Mouse (Mus musculus) lung, embryonic 15.5 days (tissue): Measurements from ENCODE around the gene Map2k2. TPM values are rescaled to one million over a fixed set of nuclear protein-coding genes. Genes with fewer than 3 reads are reported as not detected.
"Not testable (repeated sequence)": the region's sequence is repeated elsewhere in the genome, so short reads cannot be mapped to it uniquely, and the experiment has no call there.

ENCODE experiments used
- ATAC-seq: fragments of 200-750 bp; cut with Nextera tagmentation; 2 replicates; pipeline ENCODE4 v1.8.0; 2017; ENCODE audit warnings: moderate number of reproducible peaks, borderline replicate concordance; ENCODE audit not compliant: low FRiP score, low TSS enrichment; ENCODE audit errors: extremely low read depth
- H3K27ac ChIP-seq: fragments of 300-500 bp; sonication (generic); 2 replicates; pipeline ENCODE4 v1.5.1; 2015; ENCODE audit warnings: moderate library complexity, mild to moderate bottlenecking, inconsistent platforms
- H3K27me3 ChIP-seq: fragments of 300-500 bp; sonication (generic); 2 replicates; pipeline ENCODE4 v1.6.1; 2015; ENCODE audit warnings: inconsistent platforms
- H3K36me3 ChIP-seq: fragments of 300-500 bp; sonication (generic); 2 replicates; pipeline ENCODE4 v1.6.1; 2015; ENCODE audit warnings: inconsistent platforms
- H3K4me1 ChIP-seq: fragments of 300-500 bp; sonication (generic); 2 replicates; pipeline ENCODE4 v1.6.1; 2015; ENCODE audit warnings: inconsistent platforms
- H3K4me2 ChIP-seq: fragments of 300-500 bp; sonication (generic); 2 replicates; pipeline ENCODE4 v1.6.1; 2015; ENCODE audit warnings: inconsistent platforms, mild to moderate bottlenecking, moderate library complexity
- H3K4me3 ChIP-seq: fragments of 300-500 bp; sonication (generic); 2 replicates; pipeline ENCODE4 v1.5.1; 2015; ENCODE audit warnings: mild to moderate bottlenecking, inconsistent platforms
- H3K9ac ChIP-seq: fragments of 300-500 bp; sonication (generic); 2 replicates; pipeline ENCODE4 v1.6.1; 2015; ENCODE audit warnings: inconsistent platforms
- H3K9me3 ChIP-seq: fragments of 300-500 bp; sonication (generic); 2 replicates; pipeline ENCODE4 v1.6.1; 2016; ENCODE audit warnings: inconsistent platforms
- WGBS: fragments of 180-500 bp; shearing (Covaris S2); methylation state at CpG from one replicate; pipeline ENCODE4 v1.1.7; 2015; 5-methylcytosine and 5-hydroxymethylcytosine counted together
- polyA plus RNA-seq: library from polyadenylated mRNA; unstranded; fragments of >200 nt; fragmentation: Nextera tagmentation; extraction: Ambion mirVana; gene quantifications from 2 replicates; pipeline ENCODE4 v1.2.1, GENCODE M21; 2015

The Map2k2 gene
- polyA plus RNA-seq: 178 and 180 TPM in 2 replicates

GRCm38 (mm10) chr10:81105565-81106112 is at the start of gene Map2k2:
Gene Map2k2, plus strand, starts transcription at chr10:81105915.
- H3K27ac ChIP-seq: peak within 1 kb of the TSS; percentile 100
- peak; percentile 95 for ATAC-seq
- H3K36me3 ChIP-seq: peaks cover 26% of the 10 kb centered on the region
- H3K9ac ChIP-seq: peak within 1 kb of the TSS; percentile 100
- peak within 1 kb of the TSS; percentile 86 for H3K4me2 ChIP-seq
- no peaks in the 10 kb centered on the region for H3K9me3 ChIP-seq
- H3K4me1 ChIP-seq: peaks cover 18% of the 10 kb centered on the region
- peak within 1 kb of the TSS; percentile 99 for H3K4me3 ChIP-seq
- WGBS: under 1% methylated on average over 56 of the region's 56 CpGs
- no peaks in the 10 kb centered on the region for H3K27me3 ChIP-seq

- Histone ChIP-seq H3K4me1 (peaks cover 22% of the 10 kb centered on the region), H3K27me3 (no peaks in the 10 kb centered on the region), H3K4me3 (no peak overlapping the region), H3K4me2 (no peak overlapping the region), H3K9me3 (no peaks in the 10 kb centered on the region), H3K9ac (no peak overlapping the region), H3K27ac (no peak overlapping the region), H3K36me3 (no peaks in the 10 kb centered on the region)
- WGBS: 89% methylated on average over 23 of the region's 23 CpGs
- ATAC-seq: no peak
Measured at GRCm38 (mm10) chr10:81057406-81058130, 48.1 kb upstream of the Map2k2 start.

- H3K4me3 ChIP-seq: peak overlapping the region; percentile 77
- H3K27ac ChIP-seq: no peak overlapping the region
- no peaks in the 10 kb centered on the region for H3K27me3 ChIP-seq
- peak overlapping the region; percentile 81; the same call in 1 of the 2 replicates for H3K9ac ChIP-seq
- H3K4me1 ChIP-seq: peaks cover 22% of the 10 kb centered on the region
- H3K36me3 ChIP-seq: no peaks in the 10 kb centered on the region
- no peaks in the 10 kb centered on the region for H3K9me3 ChIP-seq
- H3K4me2 ChIP-seq: peak overlapping the region; percentile 80
- WGBS: 78% methylated on average over 6 of the region's 6 CpGs
- ATAC-seq: no peak
Measured at GRCm38 (mm10) chr10:81058896-81059295, 46.8 kb upstream of the Map2k2 start.

GRCm38 (mm10) chr10:81059603-81060543 is 45.8 kb upstream of the Map2k2 start, which contains the start of gene Sgta:
Gene Sgta, minus strand, starts transcription at chr10:81060181.
- Histone ChIP-seq H3K36me3 (no peaks in the 10 kb centered on the region), H3K4me1 (peaks cover 22% of the 10 kb centered on the region), H3K4me3 (peak within 1 kb of the TSS; percentile 77), H3K4me2 (peak within 1 kb of the TSS; percentile 80), H3K27me3 (no peaks in the 10 kb centered on the region), H3K9ac (peak within 1 kb of the TSS; percentile 81), H3K9me3 (no peaks in the 10 kb centered on the region), H3K27ac (no peak within 1 kb of the TSS)
- ATAC-seq: peak; percentile 96
- under 1% methylated on average over 48 of the region's 48 CpGs for WGBS

- no peaks in the 10 kb centered on the region for H3K27me3 ChIP-seq
Measured at GRCm38 (mm10) chr10:81062710-81063109, 43.0 kb upstream of the Map2k2 start.

GRCm38 (mm10) chr10:81064519-81064918 is 41.2 kb upstream of the Map2k2 start:
- not testable (repeated sequence) for ATAC-seq, H3K9me3 ChIP-seq, H3K9ac ChIP-seq, H3K4me3 ChIP-seq, H3K4me1 ChIP-seq, H3K4me2 ChIP-seq, H3K27ac ChIP-seq, H3K36me3 ChIP-seq, H3K27me3 ChIP-seq
- 87% methylated on average over 8 of the region's 8 CpGs for WGBS

More at GRCm38 (mm10) chr10:81062710-81063109, 43.0 kb upstream of the Map2k2 start:
- H3K4me2 ChIP-seq: no peak overlapping the region
- peaks cover 17% of the 10 kb centered on the region for H3K4me1 ChIP-seq
- no peaks in the 10 kb centered on the region for H3K9me3 ChIP-seq
- 46% methylated on average over 4 of the region's 4 CpGs for WGBS
- no peak for ATAC-seq
- no peak overlapping the region for H3K9ac ChIP-seq
- H3K27ac ChIP-seq: no peak overlapping the region
- H3K4me3 ChIP-seq: no peak overlapping the region
- no peaks in the 10 kb centered on the region for H3K36me3 ChIP-seq

GRCm38 (mm10) chr10:81068706-81069105 is 37.0 kb upstream of the Map2k2 start:
- Histone ChIP-seq H3K9ac (no peak overlapping the region), H3K27ac (no peak overlapping the region)
- 64% methylated on average over 5 of the region's 5 CpGs for WGBS

GRCm38 (mm10) chr10:81069836-81070235 is 35.9 kb upstream of the Map2k2 start, which contains the start of gene Thop1:
Gene Thop1, plus strand, starts transcription at chr10:81070035.
- WGBS: under 1% methylated on average over 35 of the region's 35 CpGs

More at GRCm38 (mm10) chr10:81068706-81069105, 37.0 kb upstream of the Map2k2 start:
- Histone ChIP-seq H3K27me3 (no peaks in the 10 kb centered on the region), H3K4me3 (no peak overlapping the region), H3K9me3 (no peaks in the 10 kb centered on the region), H3K4me1 (peaks cover 19% of the 10 kb centered on the region), H3K36me3 (no peaks in the 10 kb centered on the region), H3K4me2 (no peak overlapping the region)
- ATAC-seq: no peak

GRCm38 (mm10) chr10:81072290-81072689 is 33.4 kb upstream of the Map2k2 start:
- Histone ChIP-seq H3K9me3 (no peaks in the 10 kb centered on the region), H3K4me1 (peaks cover 19% of the 10 kb centered on the region), H3K4me2 (no peak overlapping the region), H3K36me3 (peaks cover 11% of the 10 kb centered on the region), H3K27me3 (no peaks in the 10 kb centered on the region), H3K4me3 (no peak overlapping the region), H3K27ac (no peak overlapping the region), H3K9ac (no peak overlapping the region)
- no peak for ATAC-seq
- WGBS: 92% methylated on average over 8 of the region's 8 CpGs

More at GRCm38 (mm10) chr10:81069836-81070235, 35.9 kb upstream of the Map2k2 start, which contains the start of gene Thop1:
- peaks cover 8% of the 10 kb centered on the region for H3K36me3 ChIP-seq
- H3K4me2 ChIP-seq: peak within 1 kb of the TSS; percentile 81
- peak; percentile 94 for ATAC-seq
- no peaks in the 10 kb centered on the region for H3K9me3 ChIP-seq
- H3K4me1 ChIP-seq: peaks cover 19% of the 10 kb centered on the region
- peak within 1 kb of the TSS; percentile 73 for H3K4me3 ChIP-seq
- peak within 1 kb of the TSS; percentile 41; the same call in 1 of the 2 replicates for H3K27ac ChIP-seq
- H3K27me3 ChIP-seq: no peaks in the 10 kb centered on the region
- peak within 1 kb of the TSS; percentile 83 for H3K9ac ChIP-seq

- Histone ChIP-seq H3K27me3 (no peaks in the 10 kb centered on the region), H3K4me1 (peaks cover 19% of the 10 kb centered on the region), H3K9me3 (no peaks in the 10 kb centered on the region), H3K4me2 (no peak overlapping the region), H3K36me3 (peaks cover 20% of the 10 kb centered on the region), H3K4me3 (no peak overlapping the region), H3K9ac (no peak overlapping the region), H3K27ac (no peak overlapping the region)
- 63% methylated on average over 7 of the region's 7 CpGs for WGBS
- ATAC-seq: no peak
Measured at GRCm38 (mm10) chr10:81073464-81073863, 32.3 kb upstream of the Map2k2 start.

- no peak overlapping the region for H3K4me3 ChIP-seq
- no peak for ATAC-seq
- peaks cover 42% of the 10 kb centered on the region for H3K36me3 ChIP-seq
- no peak overlapping the region for H3K9ac ChIP-seq
- 75% methylated on average over 8 of the region's 8 CpGs for WGBS
- H3K27ac ChIP-seq: no peak overlapping the region
- no peaks in the 10 kb centered on the region for H3K27me3 ChIP-seq
- peaks cover 8% of the 10 kb centered on the region for H3K4me1 ChIP-seq
- H3K9me3 ChIP-seq: no peaks in the 10 kb centered on the region
- no peak overlapping the region for H3K4me2 ChIP-seq
Measured at GRCm38 (mm10) chr10:81075734-81076133, 30.0 kb upstream of the Map2k2 start.
